Mouse (Mus musculus) ES-Bruce4 (cell line): ENCODE data around the gene Mcf2l.

Experiments
- CTCF ChIP-seq: IDR thresholded peaks from one replicate; pipeline ENCODE4 v1.8.1; 2011; ENCODE audit warnings: low read depth, low read length
- POLR2A ChIP-seq: IDR thresholded peaks from one replicate; pipeline ENCODE4 v1.8.1; 2011; ENCODE audit warnings: low read length; ENCODE audit not compliant: insufficient read depth

DNA sequence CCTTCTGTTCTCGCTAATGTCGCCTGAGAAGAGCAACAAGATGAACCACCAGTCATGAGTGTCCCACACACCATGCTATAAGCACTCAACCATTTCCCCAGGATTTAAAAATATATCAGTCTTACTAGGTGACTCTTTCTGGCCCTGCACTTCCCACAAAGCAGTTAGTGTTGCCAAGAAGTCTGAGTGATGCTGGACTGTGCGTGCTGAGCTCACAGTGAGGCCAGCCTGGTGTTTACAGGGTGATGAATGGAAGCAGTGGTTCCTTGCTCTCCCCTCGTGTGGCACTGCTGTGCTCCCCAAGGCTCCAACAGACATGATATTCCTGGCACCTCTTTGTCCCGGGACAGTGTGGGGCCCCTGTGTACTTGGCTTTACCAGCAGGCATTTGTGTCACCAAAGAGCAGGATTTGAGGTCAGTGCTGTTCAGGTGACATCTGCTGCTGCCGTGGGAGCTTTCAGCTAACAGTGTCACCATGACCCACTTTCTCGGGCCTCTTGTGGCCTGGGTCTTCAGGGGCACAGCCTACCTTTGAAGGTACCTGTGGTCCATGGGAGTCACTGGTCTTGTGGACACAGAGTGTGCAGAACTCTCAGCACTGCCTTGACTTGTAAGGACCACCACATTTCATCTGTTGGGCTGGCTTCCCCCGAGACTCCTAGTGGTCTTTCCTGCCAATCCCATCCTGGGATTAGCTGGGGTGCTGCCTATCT, 88.4 kb downstream of the Mcf2l start:
- TF ChIP-seq CTCF (no peak), POLR2A (no peak)
